Comparison of ENCODE assay signal across 8 mouse cellular contexts in the genomic region with DNA sequence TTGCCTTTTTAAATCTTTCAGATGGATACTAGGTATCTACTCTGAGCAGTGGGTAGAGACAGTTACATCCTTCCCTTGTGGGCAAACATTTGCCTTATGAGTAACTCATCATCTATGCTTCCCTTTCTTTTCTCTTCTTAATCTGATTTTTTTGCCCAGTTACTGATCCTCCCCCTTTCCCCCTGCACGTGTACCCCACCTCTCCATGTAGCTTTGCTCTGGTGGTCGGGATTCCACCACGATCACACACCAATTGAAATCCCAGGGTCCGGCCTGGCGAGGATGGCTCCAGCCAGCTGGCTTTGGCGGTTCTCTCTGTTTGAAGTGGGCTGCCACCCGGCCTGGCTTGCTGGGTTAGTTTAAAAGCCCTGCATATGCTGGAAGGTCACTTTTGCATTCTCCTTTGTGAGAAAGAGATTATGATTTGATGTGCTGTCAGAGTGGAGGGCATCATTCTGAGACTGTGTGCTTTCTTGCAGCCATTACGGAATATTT. TPM values are rescaled to one million over a fixed set of nuclear protein-coding genes. Genes with fewer than 3 reads are reported as not detected.
DNase-seq lines count a peak whose midpoint lies in the region; ATAC-seq and TF ChIP-seq lines count a peak whose summit lies in the region.

No protein-coding gene starts in this region.

- TF ChIP-seq CTCF in stomach, postnatal 0 days (IDR thresholded peaks at IDR 0.05; ENCODE audit: low read depth), result no peak

- peaks cover 12% of the 10 kb centered on the region for H3K36me3 ChIP-seq in lung, embryonic 16.5 days (ENCODE audit: control insufficient read depth, insufficient read depth, low read length)
- H3K36me3 ChIP-seq in stomach, postnatal 0 days (ENCODE audit: control insufficient read depth, insufficient read depth, low read length), result no peaks in the 10 kb centered on the region

- H3K4me3 ChIP-seq in lung, embryonic 16.5 days (ENCODE audit: low read length), result peak overlapping the region; percentile 95
- H3K4me3 ChIP-seq in stomach, postnatal 0 days (ENCODE audit: low read depth, low read length), result peak overlapping the region; percentile 83

- H3K4me1 ChIP-seq in lung, embryonic 16.5 days (replicated peaks; ENCODE audit: control insufficient read depth, insufficient read depth, low read length), result peaks cover 17% of the 10 kb centered on the region
- H3K4me1 ChIP-seq in stomach, postnatal 0 days (replicated peaks; ENCODE audit: control insufficient read depth, insufficient read depth), result no peaks in the 10 kb centered on the region

- peak overlapping the region; percentile 95 for H3K9ac ChIP-seq in lung, embryonic 16.5 days (ENCODE audit: low read length)
- H3K9ac ChIP-seq in stomach, postnatal 0 days (ENCODE audit: low read length), result peak overlapping the region; percentile 74

- peak; percentile 29 to 33 for DNase-seq in lung, adult 18-20 months
- DNase-seq in lung, postnatal 10 days, result no peak
- peak; percentile 39 to 44 for DNase-seq in cerebellum, postnatal 36 days
- DNase-seq in heart, postnatal 10 days, result peak; percentile 35 to 40
- DNase-seq in stomach, postnatal 0 days (ENCODE audit: low spot score), result peak; percentile 37
- DNase-seq in B cell, adult 2 months, result no peak
- DNase-seq in layer of hippocampus, postnatal 25 days (ENCODE audit: extremely low spot score in 1 of 2, low spot score in 1 of 2), result no peak

- H3K9me3 ChIP-seq in lung, embryonic 16.5 days (ENCODE audit: control insufficient read depth, low read length), result no peaks in the 10 kb centered on the region
- H3K9me3 ChIP-seq in stomach, postnatal 0 days (ENCODE audit: control insufficient read depth, low read length), result no peaks in the 10 kb centered on the region

- no peak for ATAC-seq in lung, embryonic 16.5 days (ENCODE audit: low read depth)
- ATAC-seq in stomach, postnatal 0 days (ENCODE audit: low FRiP score, low TSS enrichment), result no peak

- intact Hi-C loops in heart, postnatal 10 days (cut with DNase I), result loop anchor here (2.0 to 5.0 kb wide), 2 partner anchors 49 to 177 kb away; no protein-coding TSS in a partner anchor

- peak overlapping the region; percentile 99 for H3K27ac ChIP-seq in lung, embryonic 16.5 days (ENCODE audit: low read length)
- peak overlapping the region; percentile 94 for H3K27ac ChIP-seq in stomach, postnatal 0 days (replicated peaks)

- H3K27me3 ChIP-seq in lung, embryonic 16.5 days (ENCODE audit: control insufficient read depth, insufficient read depth, low read depth, low read length), result no peaks in the 10 kb centered on the region
- no peaks in the 10 kb centered on the region for H3K27me3 ChIP-seq in stomach, postnatal 0 days (ENCODE audit: control insufficient read depth, insufficient read depth, low read length)

- 8% methylated on average over 8 of the region's 8 CpGs for WGBS in lung, embryonic 16.5 days
- 8% methylated on average over 8 of the region's 8 CpGs for WGBS in stomach, postnatal 0 days

- no peak for TF ChIP-seq EP300 in stomach, postnatal 0 days (optimal IDR thresholded peaks at IDR 0.05)

- peak overlapping the region; percentile 82 for H3K4me2 ChIP-seq in lung, embryonic 16.5 days (ENCODE audit: low read depth, low read length)
- H3K4me2 ChIP-seq in stomach, postnatal 0 days (replicated peaks; ENCODE audit: low read depth), result peak overlapping the region; percentile 79

RNA-seq across cellular contexts. Expression of gene Fchsd2, which starts 17.2 kb away (rescaled TPM):
- 10 to 100 TPM; 27.1 to 27.2 TPM for total RNA-seq in heart, postnatal 10 days (2021)
- 21.8 and 22.3 TPM in 2 replicates for polyA plus RNA-seq in lung, embryonic 16.5 days (2015; fragmentation: Nextera tagmentation; extraction: Ambion mirVana)
- polyA plus RNA-seq in stomach, postnatal 0 days (2015; fragmentation: Nextera tagmentation; extraction: Ambion mirVana), result 6.4 and 6.9 TPM in 2 replicates
- total RNA-seq in layer of hippocampus, postnatal 25 days (2021), result 10 to 100 TPM; 33.0 to 41.8 TPM

Comparison
In these comparisons a context has a peak if more than half of its experiments do, and no peak if none do; other contexts are left out.
1. DNase-seq: peak in lung, adult 18-20 months (2 of 2), cerebellum, postnatal 36 days (2 of 2), heart, postnatal 10 days (2 of 2) and stomach, postnatal 0 days (single experiment); none in lung, postnatal 10 days (single experiment), B cell, adult 2 months (0 of 2) and layer of hippocampus, postnatal 25 days (0 of 2).